Mouse (Mus musculus): ENCODE measurements at regions not wholly inside any gene's neighbourhood (a gene's known extent, or its start where the extent isn't known, plus 50 kb on each side); places are given as distances from the start of the nearest gene placed in this dataset.

DNA sequence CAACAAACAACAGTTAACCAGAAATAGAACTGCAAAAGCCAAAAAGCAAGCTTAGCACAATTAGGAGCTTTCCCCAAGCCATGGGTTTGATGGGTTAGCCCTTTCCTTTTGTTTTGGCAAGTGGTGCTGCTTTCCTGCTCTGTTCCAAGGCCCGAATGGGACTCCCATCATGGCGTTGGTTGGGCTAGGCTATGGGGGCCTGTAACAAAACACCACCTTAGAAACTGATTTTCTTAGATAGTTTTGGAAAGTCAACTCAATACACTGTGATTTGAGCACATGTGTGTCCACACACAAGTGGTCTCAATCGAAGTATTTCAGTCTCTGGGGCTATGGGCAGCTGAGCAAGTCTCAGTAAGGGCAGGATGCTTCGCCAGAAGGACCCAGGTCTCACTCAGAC lies 470.5 kb upstream of the Kif2a start:
- DNase-seq (ENCODE audit: low read depth), result no peak

DNA sequence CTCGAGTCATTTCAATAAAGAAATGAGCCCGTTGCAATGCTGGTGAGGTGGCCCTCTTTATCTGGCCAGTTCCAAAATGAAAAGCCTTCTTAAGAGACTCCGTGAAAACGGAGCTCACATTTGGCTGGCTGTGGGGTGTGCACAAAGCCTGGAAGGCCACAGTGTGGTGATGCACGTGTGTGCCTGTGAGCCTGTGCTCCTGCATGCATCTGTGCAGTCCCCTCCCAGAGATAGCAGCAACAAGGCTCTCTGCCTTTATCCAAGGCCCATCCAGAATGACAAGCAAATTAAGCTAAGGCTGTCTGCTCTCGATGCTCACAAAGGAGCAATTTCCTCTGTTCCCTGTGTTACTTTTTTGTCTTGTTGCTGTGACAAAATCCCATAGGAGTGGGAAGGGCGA lies 469.5 kb upstream of the Kif2a start:
- DNase-seq (ENCODE audit: low read depth), result no peak

DNA sequence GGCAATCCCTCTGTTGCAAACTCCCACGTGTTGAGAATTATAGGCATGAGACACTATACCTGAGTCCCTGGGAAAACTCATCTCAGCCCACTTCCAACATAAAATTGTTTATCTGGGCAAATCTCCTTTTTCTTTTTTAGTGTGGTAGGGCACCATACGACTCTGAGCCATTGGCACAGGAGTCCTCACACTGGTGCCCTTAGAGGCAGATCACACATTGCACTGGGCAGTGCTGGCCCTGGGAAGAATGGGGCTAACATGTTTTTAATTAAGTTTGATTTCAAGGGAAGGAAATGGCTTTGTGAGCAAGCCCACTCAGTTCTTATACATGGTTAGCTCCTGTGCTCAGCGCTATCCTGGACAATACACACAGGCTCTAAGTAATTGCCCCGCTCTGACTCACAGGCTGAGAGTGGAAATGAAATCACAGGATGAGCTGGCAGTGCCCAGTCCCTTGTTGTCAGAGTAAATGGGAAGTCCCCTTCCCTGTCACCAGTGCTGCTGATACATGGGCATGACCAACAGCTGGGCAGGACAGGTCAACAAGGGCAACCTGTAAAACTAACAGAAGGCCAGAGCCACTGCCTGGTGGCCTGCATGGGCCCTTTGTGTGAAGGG lies 463.6 kb upstream of the Kif2a start:
- DNase-seq (ENCODE audit: low read depth), result peak; percentile 56

DNA sequence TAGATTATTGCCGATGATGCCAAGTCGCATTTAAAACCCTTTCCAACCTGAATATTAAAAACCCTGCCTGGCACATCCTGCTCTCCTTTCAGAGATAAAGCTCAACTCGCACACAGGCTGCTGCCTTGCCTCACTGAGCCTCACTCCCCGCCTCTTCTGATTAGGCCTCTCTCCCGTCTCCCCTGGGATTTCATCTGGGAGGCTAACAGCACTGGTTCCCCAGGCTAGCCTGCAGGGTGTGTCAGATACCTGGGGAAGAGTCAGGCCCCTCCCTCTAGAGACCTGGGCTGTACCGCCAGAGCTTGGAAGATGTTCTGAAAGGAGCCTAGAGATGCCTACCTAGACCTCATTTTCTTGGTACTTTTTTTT lies 462.7 kb upstream of the Kif2a start:
- no peak for DNase-seq (ENCODE audit: low read depth)

DNA sequence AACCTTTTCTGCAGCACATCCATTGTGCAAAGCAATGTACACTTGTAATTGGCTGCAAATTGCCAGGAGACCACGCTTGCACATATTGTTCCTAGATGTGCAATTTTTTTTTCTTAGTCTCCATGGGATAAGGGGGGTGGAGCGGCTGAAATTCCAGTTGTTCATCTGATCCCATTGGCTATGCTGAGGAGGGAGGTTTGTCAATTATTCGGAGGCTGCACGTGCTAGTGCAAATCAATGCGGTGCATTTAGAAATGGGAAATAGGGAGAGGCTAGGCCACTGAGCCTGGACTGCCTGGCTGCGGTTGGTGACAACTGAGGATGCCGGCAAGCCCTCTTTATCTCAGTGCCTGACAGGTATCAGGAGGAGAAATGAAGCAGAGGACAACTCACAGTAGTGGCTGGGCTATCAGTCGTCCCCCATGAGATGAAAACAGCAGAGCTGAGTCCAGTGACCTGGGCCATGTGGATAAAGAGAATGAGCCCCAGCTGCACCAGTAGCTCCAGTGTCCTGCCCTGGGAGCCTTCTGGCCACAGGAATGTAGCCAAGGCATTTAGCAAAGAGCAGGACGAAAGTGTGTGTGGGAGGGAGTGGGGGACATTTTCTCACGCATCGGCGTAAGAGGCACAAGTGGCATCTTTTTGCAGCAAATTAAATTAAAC lies 462.2 kb upstream of the Kif2a start:
- no peak for DNase-seq (ENCODE audit: low read depth)

DNA sequence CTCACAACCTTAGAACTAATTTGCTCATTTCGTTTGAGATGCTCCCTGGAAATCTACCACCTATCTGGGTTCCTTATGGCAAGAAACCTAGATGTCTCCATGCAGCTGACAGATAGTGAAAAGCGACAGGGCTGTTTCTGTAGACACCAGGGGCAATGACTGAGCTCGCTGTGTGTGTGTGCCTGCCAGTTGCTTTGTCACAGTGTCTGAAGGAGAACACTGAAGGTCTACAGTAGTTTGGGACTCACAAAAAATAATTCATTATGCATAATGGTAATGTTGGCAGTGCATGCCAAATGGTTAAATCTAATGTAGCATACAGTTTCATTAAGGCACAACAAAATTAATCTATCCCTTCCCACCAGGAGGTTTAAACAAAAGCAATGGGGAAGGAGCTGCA lies 453.2 kb upstream of the Kif2a start:
- DNase-seq (ENCODE audit: low read depth), result no peak

DNA sequence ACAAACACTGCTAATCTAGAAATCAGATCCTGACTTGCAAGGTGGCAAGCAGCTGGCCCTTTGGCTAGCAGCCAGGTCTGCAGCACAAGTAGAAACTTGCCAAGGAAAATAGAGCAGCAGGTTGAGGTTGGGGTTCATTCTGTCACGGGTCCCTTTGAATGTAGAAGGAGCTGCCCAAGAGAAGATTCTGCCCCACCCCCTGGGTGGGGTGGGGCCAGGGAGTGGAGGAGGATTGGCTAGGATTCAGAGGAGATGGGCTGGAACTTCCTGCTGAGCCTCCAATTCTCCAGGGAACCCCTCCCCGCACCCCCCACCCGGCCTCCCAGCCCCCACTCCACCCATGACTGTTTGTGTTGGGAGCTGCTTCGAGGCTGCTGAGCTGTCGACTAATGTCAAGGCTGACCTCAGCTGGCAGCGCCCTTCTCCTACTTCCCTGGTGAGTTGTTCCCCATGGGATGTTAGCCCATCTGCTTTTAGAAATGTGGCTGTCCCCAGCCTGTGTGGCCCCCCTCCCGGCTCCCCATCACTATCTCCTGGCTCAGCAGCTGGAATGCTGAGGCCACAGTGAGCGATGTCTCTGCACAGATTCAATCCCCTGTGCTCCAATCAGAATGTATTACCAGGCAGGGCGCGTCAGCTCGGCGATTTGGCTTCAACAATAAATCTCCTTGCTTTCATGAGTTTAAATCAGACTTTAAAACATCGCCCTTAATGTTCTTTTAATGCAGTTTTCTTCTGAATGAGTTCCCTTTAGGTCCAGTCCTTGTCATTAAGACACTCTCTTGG lies 447.8 kb upstream of the Kif2a start:
- peak; percentile 28 for DNase-seq (ENCODE audit: low read depth)

DNA sequence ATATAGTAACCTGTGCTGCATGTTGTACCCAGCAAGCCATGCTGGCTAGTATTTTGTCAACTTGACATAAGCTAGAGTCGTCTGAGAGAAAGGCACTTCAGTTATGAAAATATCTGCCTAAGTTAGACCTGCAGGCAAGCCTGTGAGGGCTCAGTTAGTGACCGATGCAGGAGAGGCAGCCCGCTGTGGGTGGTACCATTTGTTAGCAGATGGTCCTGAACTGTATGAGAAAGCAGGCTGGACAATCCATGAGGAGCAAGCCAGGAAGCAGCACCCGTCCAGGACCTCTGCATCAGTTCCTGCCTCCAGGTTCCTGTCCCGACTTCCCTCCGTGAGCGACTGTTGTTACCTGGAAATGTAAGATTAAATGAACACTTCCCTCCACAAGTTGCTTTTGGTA lies 440.9 kb upstream of the Kif2a start:
- DNase-seq (ENCODE audit: low read depth), result no peak

DNA sequence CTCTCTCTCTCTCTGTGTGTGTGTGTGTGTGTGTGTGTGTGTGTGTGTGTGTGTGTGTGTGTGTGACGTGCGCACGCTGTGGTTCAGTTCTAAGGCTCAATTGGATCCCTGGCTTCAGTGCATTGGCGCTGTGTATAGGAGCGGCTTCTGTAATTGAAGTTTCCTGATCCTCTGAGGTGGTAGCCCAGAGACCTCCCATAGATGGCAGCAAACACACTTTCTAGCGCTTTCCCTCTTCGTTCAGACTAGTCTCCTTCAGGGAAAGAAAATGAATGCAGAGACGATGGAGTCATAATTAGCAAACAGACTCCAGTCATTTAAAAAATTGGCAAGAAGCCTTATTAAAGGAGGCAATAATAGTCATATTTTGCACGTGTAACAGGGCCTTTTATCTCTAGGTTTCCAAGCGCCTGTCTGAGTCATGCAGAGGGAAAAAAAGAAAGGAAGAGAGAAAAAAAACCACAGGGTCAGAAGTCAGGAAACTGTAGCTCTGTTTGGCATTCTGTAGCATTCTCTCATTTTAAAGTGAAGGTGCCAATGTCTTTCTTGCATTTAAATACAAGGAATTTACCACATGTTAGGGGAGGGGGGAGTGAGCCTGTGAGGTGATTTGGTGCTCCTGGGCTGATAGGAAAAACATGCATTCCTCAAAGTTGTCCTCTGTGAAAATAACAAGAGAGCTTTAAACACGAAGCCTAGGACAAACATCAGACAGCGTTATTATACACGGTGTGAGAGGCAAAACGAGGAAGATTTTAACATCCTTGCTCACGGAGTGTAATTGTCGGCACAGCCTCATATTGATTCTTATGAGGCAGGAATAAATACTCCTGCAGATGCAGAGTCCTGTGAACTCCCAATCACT lies 439.4 kb upstream of the Kif2a start:
- DNase-seq (ENCODE audit: low read depth), result peak; percentile 77

DNA sequence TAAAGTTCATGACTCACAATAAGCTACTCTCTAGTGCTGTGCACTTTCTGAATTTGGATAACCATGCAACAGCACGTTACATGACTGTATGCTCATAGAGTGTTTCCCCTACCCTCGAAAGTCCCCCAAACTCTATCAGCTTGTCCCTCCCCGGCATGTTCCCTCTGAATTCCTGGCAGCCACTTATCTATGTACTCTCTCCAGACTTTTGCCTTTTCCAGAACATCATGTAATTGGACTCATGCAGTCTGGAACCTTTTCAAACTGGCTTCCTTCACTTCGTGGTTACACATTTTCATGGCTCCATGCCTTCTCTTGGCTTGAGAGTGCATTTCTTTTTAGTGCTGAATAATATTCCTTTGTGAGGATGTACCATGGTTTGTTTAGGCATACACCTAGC lies 436.8 kb upstream of the Kif2a start:
- peak; percentile 4 for DNase-seq (ENCODE audit: low read depth)

DNA sequence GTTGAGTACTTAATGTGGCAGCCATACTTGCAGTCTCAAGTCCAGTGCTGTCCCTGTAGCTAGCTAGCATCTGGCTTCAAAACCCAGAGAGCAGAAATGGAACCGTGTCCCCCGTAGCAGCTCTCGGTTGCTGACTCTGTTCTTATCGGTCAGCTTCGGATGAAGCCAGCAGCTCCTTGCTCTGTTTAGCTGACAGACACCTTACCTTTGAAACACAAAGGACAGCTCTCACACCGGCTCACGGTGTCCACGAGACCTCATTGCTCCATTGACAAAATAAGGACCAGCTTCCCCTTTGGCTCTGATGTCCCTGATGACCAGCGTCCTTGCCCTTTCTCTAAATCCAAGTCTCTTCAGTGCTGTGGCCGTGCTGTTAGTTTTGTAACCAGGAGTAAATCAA lies 435.3 kb upstream of the Kif2a start:
- DNase-seq (ENCODE audit: low read depth), result no peak

DNA sequence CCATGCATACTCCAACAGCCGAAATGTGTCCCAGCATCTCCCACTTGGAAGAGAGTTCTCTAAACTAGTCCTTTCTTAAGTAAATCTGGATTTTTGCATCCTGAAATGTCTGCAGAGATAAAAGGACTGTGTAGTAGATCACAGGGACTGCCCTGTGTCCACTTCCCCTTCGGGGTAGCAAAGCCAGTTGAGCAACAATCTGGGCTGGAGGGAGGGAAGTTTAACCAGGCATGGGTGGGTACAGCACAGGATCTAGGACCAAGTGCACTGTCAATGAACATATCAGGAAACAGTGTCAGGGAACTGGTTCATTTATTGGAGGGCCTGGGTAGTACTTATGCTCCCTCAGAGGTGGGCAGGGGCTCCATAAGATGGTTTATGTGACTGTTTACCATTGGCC lies 434.5 kb upstream of the Kif2a start:
- no peak for DNase-seq (ENCODE audit: low read depth)

DNA sequence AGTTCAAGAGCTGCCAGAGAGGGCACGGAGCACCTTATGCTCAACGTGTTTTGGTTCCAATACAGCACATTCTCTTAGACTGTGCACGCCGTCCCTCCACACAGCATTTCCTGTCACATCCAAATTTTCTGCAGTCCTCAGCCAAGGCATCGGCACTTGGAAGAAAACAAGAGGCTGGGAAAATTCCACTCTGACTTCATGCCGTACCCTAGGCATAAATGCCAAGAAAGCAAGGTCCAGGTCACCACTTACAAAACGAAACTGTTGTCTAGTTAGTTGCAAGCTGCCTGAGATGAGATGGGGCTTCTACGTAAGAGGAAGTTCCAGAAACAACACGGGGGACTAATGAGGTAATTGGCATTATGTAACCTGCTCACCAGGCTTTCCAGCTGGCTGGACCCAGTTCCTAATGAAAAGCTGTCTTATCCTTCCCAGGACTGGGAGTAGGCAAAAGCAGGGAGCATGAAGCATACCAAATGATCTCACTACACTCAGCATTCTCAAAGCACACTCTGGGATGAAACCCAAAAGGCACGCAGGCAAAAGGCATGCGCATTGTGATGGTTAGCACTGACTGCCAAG lies 427.8 kb upstream of the Kif2a start:
- peak; percentile 24 for DNase-seq (ENCODE audit: low read depth)

DNA sequence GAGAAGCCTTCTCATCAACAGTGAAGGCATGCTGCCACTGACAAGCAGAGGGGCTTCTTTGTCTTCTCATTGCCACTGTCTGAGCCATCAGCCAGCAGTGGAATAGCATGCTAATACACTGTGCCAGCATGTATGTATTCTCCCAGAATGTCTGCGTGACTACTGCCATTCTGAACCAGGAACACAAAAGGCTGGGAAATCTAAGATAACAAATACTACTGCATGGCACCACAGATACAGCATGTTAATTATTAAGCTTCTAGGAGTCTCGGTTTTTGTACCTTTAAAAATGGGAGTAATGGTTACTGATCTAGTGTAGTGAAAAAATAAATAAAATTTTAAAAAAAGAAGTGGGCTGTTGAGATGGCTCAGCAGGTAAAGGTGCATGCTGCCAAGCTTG lies 425.9 kb upstream of the Kif2a start:
- DNase-seq (ENCODE audit: low read depth), result no peak

DNA sequence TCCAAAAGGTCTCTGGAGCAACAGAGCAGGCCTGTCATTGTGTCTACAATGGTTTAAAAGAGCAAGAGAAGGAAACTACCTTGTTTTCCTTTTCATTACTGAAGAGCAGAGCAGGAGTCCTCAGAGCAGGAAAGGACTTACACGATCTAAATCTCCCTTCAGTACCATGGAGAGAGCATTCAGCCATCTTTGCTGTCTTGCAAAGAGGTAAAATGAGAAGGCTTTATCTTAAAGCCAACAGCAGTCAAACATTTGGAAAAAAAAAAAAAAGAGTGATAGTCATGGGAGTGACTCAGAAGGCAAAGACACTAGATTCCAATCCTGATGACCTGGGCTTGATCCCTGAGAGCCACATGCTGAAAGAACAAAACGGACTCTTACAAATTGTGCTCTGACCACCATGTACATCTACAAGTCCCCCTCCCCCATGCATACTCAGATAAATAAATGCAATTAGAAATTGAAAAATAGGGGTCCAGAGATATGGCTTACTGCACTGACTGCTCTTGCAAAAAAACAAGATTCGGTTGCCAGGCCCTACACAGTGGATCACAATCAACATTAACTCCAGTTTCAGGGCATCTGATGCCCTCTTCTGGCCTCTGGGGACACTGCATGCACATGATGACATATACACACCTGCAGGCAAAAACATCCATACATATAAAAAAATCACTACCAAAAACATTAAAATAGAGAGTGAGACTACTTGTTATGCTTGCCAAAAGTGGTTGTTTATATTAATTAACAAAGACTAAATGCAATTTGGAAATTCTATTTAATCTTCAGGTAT lies 397.6 kb upstream of the Kif2a start:
- peak; percentile 51 for DNase-seq (ENCODE audit: low read depth)

DNA sequence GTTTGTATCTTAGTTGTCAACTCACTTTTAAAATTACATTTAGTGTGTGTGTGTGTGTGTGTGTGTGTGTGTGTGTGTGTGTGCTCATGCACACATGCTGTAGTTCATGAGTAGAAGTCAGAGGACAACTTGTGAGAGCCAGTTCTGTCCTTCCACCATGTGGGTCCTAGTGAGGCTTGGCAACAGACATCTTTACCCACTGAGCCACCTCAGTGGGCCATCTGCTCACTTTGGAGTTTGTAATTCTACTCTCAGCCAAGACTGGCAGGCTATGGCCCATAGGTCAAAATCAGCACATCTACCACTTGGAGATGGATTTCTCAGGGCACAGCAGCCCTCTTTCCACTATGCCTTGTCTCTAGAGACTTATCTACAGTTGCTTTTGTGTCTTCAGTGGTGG lies 388.3 kb upstream of the Kif2a start:
- DNase-seq (ENCODE audit: low read depth), result no peak

DNA sequence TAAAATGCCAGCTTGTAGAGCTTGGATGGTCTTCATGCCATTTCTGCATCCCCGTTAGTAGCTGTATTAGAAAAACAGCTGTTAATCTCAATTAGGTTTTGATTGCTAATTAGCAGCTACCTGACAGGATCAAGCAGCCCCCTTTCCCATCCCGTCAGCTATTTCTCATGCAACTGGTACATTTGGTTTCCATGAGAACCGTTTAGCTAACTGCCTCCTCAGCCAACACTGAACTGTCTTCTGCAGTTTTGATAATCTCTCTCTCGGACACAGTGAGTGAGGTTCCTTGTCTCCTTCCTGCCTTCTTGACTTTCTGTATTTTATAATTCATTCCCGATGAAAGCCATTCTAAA lies 385.7 kb upstream of the Kif2a start:
- DNase-seq (ENCODE audit: low read depth), result no peak

DNA sequence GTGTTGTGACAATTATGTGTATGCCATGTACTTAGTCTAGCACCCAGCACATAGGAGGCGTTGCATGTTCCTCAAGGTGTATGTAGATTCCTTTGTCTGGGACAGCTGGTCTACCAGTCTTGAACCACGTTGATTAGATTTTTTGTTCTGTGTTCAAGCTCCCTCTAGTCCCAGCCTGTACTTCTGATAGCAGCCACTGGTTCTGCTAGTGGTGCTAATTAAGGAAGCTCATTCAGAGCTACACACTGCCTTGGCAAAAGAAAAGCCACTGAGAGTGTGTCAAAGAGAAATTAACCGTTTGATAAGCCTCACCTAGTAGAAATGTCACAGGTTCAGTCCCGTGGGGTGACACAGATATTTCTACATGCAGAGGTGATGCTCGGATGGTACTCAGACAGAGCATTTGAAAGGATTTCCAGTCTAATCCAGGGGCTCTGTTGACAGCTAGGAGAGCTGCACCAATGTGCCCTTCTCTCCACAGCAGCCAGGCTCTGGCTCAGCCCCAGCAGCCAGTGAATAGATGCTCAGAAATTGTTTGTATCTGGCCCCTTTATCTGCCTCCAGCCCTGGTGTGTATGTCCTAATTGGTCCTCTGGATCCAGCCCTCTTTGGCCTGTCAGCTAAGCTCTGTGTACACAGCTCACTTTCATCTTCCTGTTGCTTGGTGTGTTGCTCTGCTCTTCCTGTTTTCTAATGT lies 385.2 kb upstream of the Kif2a start:
- DNase-seq (ENCODE audit: low read depth), result no peak

DNA sequence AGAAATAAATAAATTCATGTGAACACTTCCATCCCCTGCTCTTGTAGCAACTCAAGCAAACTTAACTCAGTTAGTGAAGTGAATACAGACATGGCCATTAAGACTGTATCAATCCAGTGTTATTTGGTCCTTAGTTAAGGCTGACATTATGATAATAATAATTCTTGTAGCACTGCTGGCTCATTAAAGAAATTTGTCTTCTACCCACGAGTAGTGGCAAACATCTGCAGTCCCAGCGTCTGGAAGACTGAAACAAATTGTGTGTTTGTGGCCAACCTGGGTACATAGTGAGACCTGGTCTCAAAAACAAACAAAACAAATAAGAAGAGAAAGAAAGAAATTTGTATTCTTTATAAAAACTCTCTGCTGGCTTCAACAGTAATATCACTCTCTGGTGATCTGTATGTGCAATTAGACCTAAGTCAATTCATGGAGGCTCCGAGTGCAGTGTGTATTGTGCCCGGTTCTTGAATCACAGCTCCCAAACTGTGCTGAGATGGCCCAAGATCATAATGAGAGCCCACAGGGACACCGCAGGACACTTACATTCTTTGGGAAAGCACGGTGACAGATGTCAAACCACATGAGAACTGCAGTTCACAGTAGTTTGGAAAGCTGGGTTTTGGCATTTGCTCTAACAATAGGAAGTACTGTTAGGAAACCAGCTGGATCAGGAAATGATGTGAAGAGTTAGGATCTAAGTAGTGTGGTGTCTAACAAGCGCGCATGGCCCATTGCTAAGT lies 376.9 kb upstream of the Kif2a start:
- no peak for DNase-seq (ENCODE audit: low read depth)

DNA sequence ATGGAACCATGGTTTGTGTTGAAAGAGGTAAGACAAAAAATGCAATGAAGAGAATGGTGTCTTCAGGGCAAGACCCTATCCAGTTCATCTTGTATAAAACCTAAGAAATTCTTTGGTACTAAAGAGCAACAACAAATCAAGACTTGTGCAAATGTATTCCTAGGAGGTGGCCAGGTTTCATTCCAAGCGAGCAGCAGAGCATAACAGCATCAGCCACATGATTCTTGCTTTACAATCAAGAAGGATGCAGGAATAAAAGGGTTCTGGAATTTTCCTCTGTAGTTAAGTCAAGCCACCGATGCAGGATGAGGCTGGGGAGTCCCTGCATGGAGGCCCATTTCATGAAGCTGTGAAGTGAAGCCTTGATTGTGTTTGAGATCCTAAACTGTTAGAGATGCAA lies 374.1 kb upstream of the Kif2a start:
- no peak for DNase-seq (ENCODE audit: low read depth)
